Mouse (Mus musculus): ENCODE results near the gene Maml3. TPM values are rescaled to one million over a fixed set of nuclear protein-coding genes. Genes with fewer than 3 reads are reported as not detected.

Maml3 gene
- polyA plus RNA-seq, 1 experiment from 2014 or later: 8.0 TPM

- H3K9ac ChIP-seq: peak overlapping the region; percentile 53
- H3K9me3 ChIP-seq (ENCODE audit: control insufficient read depth, low read length): no peaks in the 10 kb centered on the region
- peak overlapping the region; percentile 24 for H3K4me3 ChIP-seq (replicated peaks; ENCODE audit: low read length)
- H3K27me3 ChIP-seq (ENCODE audit: control insufficient read depth, insufficient read depth, low read length): no peaks in the 10 kb centered on the region
- H3K36me3 ChIP-seq (replicated peaks; ENCODE audit: control insufficient read depth, insufficient read depth): no peaks in the 10 kb centered on the region
- no peak for DNase-seq (ENCODE audit: low spot score)
- H3K4me1 ChIP-seq (replicated peaks; ENCODE audit: control insufficient read depth, insufficient read depth, low read length): peaks cover 36% of the 10 kb centered on the region
- peak; percentile 19; the same call in 1 of the 2 replicates for ATAC-seq (ENCODE audit: low FRiP score)
- WGBS: 3% methylated on average over 4 of the region's 4 CpGs
- peak overlapping the region; percentile 76 for H3K27ac ChIP-seq
- H3K4me2 ChIP-seq (replicated peaks): peak overlapping the region; percentile 59
These were observed 34.8 kb downstream of the Maml3 start for GRCm38 (mm10) chr3:52070163-52070478.

DNA sequence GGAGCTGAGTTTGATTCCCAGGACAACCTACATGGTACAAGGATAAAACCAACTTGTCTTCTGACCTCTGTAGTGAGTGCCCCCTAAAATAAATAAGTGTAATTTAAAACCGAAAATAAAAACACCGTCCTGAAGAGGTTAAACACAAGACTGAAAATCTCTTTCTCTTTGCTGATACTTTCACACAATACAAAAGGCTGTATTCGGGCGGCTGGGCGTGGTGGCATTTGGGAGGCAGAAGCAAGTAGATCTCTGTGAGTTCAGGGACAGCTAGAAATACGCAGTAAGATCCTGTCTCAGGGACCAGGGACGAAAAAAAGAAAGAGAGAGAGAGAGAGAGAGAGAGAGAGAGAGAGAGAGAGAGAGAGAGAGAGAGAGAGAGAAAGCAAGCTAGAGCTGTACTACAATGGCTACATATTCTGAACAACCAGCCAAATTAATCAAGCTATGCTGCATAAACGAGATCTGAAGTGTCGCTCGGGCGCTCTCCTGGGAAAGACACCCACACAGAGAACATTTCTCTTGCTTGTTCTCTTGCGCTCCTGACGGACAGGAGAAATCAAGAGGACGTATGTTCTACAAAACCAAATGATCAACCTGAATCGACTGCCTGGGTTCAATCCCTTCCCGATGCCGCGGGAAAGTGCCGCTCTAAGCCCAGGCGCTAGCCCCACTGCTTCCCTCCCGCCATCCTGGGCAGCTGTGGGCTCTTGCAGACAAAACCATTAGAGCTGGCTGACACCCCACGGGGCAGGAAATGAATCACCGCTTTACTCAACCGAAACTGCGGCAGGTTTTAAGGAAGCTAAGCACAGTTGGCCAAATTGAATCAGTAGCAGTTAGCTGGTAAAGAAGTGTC is 35.3 kb downstream of the Maml3 start:
- Histone ChIP-seq H3K4me2 (replicated peaks) (peak overlapping the region; percentile 59), H3K9me3 (ENCODE audit: control insufficient read depth, low read length) (no peaks in the 10 kb centered on the region), H3K27ac (peak overlapping the region; percentile 76), H3K36me3 (replicated peaks; ENCODE audit: control insufficient read depth, insufficient read depth) (no peaks in the 10 kb centered on the region), H3K4me1 (replicated peaks; ENCODE audit: control insufficient read depth, insufficient read depth, low read length) (peaks cover 36% of the 10 kb centered on the region), H3K9ac (peak overlapping the region; percentile 53), H3K27me3 (ENCODE audit: control insufficient read depth, insufficient read depth, low read length) (no peaks in the 10 kb centered on the region), H3K4me3 (replicated peaks; ENCODE audit: low read length) (peak overlapping the region; percentile 24)
- peak; percentile 70 for DNase-seq (ENCODE audit: low spot score)
- ATAC-seq (ENCODE audit: low FRiP score): peak; percentile 77; the same call in 1 of the 2 replicates
- 7% methylated on average over 25 of the region's 25 CpGs for WGBS

GRCm38 (mm10) chr3:52068885-52069284 is 36.0 kb downstream of the Maml3 start:
- Histone ChIP-seq H3K27ac (no peak overlapping the region; the same call in 1 of the 2 replicates), H3K4me2 (replicated peaks) (no peak overlapping the region; the same call in 1 of the 2 replicates)
- DNase-seq (ENCODE audit: low spot score): no peak

GRCm38 (mm10) chr3:52067181-52067580 is 37.7 kb downstream of the Maml3 start:
- no peaks in the 10 kb centered on the region for H3K27me3 ChIP-seq (ENCODE audit: control insufficient read depth, insufficient read depth, low read length)
- H3K4me1 ChIP-seq (replicated peaks; ENCODE audit: control insufficient read depth, insufficient read depth, low read length): peaks cover 37% of the 10 kb centered on the region
- no peak overlapping the region for H3K9ac ChIP-seq
- H3K9me3 ChIP-seq (ENCODE audit: control insufficient read depth, low read length): no peaks in the 10 kb centered on the region
- no peak overlapping the region for H3K27ac ChIP-seq
- no peak for DNase-seq (ENCODE audit: low spot score)
- no peak for ATAC-seq (ENCODE audit: low FRiP score)
- no peak overlapping the region for H3K4me2 ChIP-seq (replicated peaks)
- H3K36me3 ChIP-seq (replicated peaks; ENCODE audit: control insufficient read depth, insufficient read depth): no peaks in the 10 kb centered on the region
- no peak overlapping the region for H3K4me3 ChIP-seq (replicated peaks; ENCODE audit: low read length)
- WGBS: 84% methylated on average over 6 of the region's 6 CpGs

More at GRCm38 (mm10) chr3:52068885-52069284, 36.0 kb downstream of the Maml3 start:
- Histone ChIP-seq H3K36me3 (replicated peaks; ENCODE audit: control insufficient read depth, insufficient read depth) (no peaks in the 10 kb centered on the region), H3K4me1 (replicated peaks; ENCODE audit: control insufficient read depth, insufficient read depth, low read length) (peaks cover 36% of the 10 kb centered on the region), H3K9me3 (ENCODE audit: control insufficient read depth, low read length) (no peaks in the 10 kb centered on the region), H3K4me3 (replicated peaks; ENCODE audit: low read length) (no peak overlapping the region), H3K9ac (no peak overlapping the region), H3K27me3 (ENCODE audit: control insufficient read depth, insufficient read depth, low read length) (no peaks in the 10 kb centered on the region)
- WGBS: 59% methylated on average over 3 of the region's 3 CpGs
- ATAC-seq (ENCODE audit: low FRiP score): no peak

DNA sequence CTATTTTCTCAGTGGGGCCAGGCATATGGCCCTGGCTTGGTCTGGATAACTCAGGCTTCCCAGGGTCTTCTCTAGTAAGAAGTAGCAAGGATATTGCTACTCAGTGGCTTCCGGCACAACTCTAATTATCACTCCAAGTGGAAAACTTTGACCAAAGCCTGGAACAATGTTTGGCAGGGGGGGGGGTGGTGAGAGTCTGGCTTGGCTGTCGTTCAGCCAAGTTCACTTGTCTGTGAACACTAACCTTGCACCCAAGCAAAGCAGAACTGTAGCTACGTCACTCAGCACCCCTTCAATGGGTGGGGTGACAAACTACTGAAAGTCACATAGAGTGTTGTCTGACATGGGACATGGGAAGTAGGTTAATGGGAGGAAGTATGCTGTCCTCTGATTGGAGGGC is 38.7 kb downstream of the Maml3 start:
- WGBS: 70% methylated on average over 3 of the region's 3 CpGs
- Histone ChIP-seq H3K4me1 (replicated peaks; ENCODE audit: control insufficient read depth, insufficient read depth, low read length) (peaks cover 35% of the 10 kb centered on the region), H3K4me2 (replicated peaks) (no peak overlapping the region), H3K36me3 (replicated peaks; ENCODE audit: control insufficient read depth, insufficient read depth) (no peaks in the 10 kb centered on the region), H3K27ac (no peak overlapping the region), H3K9ac (no peak overlapping the region), H3K27me3 (ENCODE audit: control insufficient read depth, insufficient read depth, low read length) (no peaks in the 10 kb centered on the region), H3K9me3 (ENCODE audit: control insufficient read depth, low read length) (no peaks in the 10 kb centered on the region), H3K4me3 (replicated peaks; ENCODE audit: low read length) (no peak overlapping the region)
- no peak for ATAC-seq (ENCODE audit: low FRiP score)
- DNase-seq (ENCODE audit: low spot score): no peak

DNA sequence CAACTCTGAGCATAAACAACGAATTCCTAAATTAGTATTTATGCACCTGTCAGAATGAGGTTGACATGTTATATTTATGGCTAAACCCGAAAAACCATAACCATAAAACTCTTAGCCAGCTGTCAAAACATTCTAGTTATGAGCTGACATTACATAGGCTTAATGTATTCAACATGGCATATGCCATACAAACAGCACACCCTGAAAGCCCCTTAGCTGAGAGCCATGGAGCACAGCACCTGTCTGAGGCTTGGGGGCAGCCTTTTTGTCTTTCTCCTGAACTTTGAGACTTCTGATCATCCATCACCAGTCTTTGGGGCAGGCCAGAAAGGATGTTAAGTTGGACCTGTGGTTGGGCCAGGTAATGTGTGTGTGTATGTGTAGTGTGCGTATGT is 41.6 kb downstream of the Maml3 start:
- Histone ChIP-seq H3K27me3 (ENCODE audit: control insufficient read depth, insufficient read depth, low read length) (no peaks in the 10 kb centered on the region), H3K4me1 (replicated peaks; ENCODE audit: control insufficient read depth, insufficient read depth, low read length) (peaks cover 16% of the 10 kb centered on the region), H3K27ac (no peak overlapping the region), H3K4me3 (replicated peaks; ENCODE audit: low read length) (no peak overlapping the region), H3K4me2 (replicated peaks) (no peak overlapping the region), H3K9me3 (ENCODE audit: control insufficient read depth, low read length) (no peaks in the 10 kb centered on the region), H3K36me3 (replicated peaks; ENCODE audit: control insufficient read depth, insufficient read depth) (no peaks in the 10 kb centered on the region), H3K9ac (no peak overlapping the region)
- ATAC-seq (ENCODE audit: low FRiP score) (no peak), DNase-seq (ENCODE audit: low spot score) (no peak)
- 93% methylated on average over 3 of the region's 3 CpGs for WGBS

DNA sequence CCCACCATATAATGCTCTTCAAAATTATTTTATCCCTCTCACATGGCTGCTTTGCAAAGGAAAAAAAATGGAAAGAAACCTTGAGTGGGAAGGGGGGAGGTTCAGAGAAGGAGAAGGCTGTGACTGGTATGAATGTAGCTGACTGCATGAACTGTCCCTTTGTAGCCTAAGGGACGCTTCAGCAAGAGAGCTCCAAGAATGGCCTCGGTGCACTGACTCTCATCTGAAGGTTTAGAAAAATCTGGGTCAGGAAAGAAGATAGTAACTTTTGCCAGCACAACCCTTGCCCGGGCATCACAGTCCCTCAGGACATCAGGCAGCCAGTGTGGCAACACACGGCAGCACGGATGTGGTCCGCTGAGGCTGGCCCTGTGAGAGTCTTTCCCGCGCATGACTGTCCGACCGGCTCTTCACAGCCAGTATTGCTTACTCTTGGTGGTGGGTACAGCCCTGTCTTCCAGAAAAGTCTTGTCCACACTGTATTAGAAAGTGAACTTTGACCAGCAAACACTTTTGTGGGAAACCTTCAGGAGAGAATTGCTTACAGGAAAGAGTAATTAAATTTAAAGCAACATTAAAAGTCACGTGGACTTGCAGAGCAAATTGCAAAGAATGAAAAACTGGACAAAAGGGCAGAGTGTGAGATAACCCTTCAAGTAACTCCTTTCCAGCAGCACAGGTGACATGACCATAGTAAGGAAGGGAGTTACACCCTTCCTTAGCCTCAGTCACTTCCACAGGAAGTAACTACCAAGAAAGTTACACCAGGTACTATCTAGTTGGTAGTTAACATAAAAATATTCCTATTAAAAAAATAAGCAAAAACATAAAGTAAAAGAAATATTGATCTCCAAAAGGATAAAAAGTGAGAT is 42.3 kb downstream of the Maml3 start:
- Histone ChIP-seq H3K36me3 (replicated peaks; ENCODE audit: control insufficient read depth, insufficient read depth) (no peaks in the 10 kb centered on the region), H3K9ac (no peak overlapping the region), H3K27me3 (ENCODE audit: control insufficient read depth, insufficient read depth, low read length) (no peaks in the 10 kb centered on the region), H3K27ac (peak overlapping the region; percentile 29), H3K9me3 (ENCODE audit: control insufficient read depth, low read length) (no peaks in the 10 kb centered on the region), H3K4me3 (replicated peaks; ENCODE audit: low read length) (no peak overlapping the region), H3K4me2 (replicated peaks) (no peak overlapping the region; the same call in 1 of the 2 replicates), H3K4me1 (replicated peaks; ENCODE audit: control insufficient read depth, insufficient read depth, low read length) (peaks cover 16% of the 10 kb centered on the region)
- ATAC-seq (ENCODE audit: low FRiP score) (peak; percentile 38; the same call in 1 of the 2 replicates), DNase-seq (ENCODE audit: low spot score) (no peak)
- 36% methylated on average over 11 of the region's 11 CpGs for WGBS

GRCm38 (mm10) chr3:52061472-52062388 is 43.1 kb downstream of the Maml3 start:
- DNase-seq (ENCODE audit: low spot score): peak; percentile 61
- no peak overlapping the region; the same call in 1 of the 2 replicates for H3K4me2 ChIP-seq (replicated peaks)
- H3K4me1 ChIP-seq (replicated peaks; ENCODE audit: control insufficient read depth, insufficient read depth, low read length): peaks cover 16% of the 10 kb centered on the region
- H3K27ac ChIP-seq: peak overlapping the region; percentile 61
- peak; percentile 72 for ATAC-seq (ENCODE audit: low FRiP score)
- no peaks in the 10 kb centered on the region for H3K27me3 ChIP-seq (ENCODE audit: control insufficient read depth, insufficient read depth, low read length)
- no peaks in the 10 kb centered on the region for H3K36me3 ChIP-seq (replicated peaks; ENCODE audit: control insufficient read depth, insufficient read depth)
- no peak overlapping the region for H3K4me3 ChIP-seq (replicated peaks; ENCODE audit: low read length)
- peak overlapping the region; percentile 7; the same call in 1 of the 2 replicates for H3K9ac ChIP-seq
- no peaks in the 10 kb centered on the region for H3K9me3 ChIP-seq (ENCODE audit: control insufficient read depth, low read length)
- 36% methylated on average over 8 of the region's 8 CpGs for WGBS
